Mouse (Mus musculus) erythroblast, embryonic 14.5 days (primary cell): Measurements from ENCODE around the gene Tll2.

ENCODE experiments used
- GATA1 ChIP-seq: IDR thresholded peaks from 2 replicates; pipeline ENCODE4 v1.6.1; 2012; ENCODE audit warnings: low read length, inconsistent platforms, mixed read lengths
- TAL1 ChIP-seq: IDR thresholded peaks from 3 replicates; pipeline ENCODE4 v1.6.1; 2012; ENCODE audit warnings: low read length, inconsistent platforms, mixed read lengths

GRCm38 (mm10) chr19:41112609-41113008 lies 94.0 kb downstream of the Tll2 start:
- no peak for TF ChIP-seq GATA1
- TF ChIP-seq TAL1, result no peak
